Mouse (Mus musculus): ENCODE measurements around the gene Hemk1. TPM values are rescaled to one million over a fixed set of nuclear protein-coding genes. Genes with fewer than 3 reads are reported as not detected.
A peak's percentile ranks its signal among the peaks of the same experiment; 100 is the strongest.

The Hemk1 gene
- polyA plus RNA-seq, 1 experiment: 29.5 TPM

DNA sequence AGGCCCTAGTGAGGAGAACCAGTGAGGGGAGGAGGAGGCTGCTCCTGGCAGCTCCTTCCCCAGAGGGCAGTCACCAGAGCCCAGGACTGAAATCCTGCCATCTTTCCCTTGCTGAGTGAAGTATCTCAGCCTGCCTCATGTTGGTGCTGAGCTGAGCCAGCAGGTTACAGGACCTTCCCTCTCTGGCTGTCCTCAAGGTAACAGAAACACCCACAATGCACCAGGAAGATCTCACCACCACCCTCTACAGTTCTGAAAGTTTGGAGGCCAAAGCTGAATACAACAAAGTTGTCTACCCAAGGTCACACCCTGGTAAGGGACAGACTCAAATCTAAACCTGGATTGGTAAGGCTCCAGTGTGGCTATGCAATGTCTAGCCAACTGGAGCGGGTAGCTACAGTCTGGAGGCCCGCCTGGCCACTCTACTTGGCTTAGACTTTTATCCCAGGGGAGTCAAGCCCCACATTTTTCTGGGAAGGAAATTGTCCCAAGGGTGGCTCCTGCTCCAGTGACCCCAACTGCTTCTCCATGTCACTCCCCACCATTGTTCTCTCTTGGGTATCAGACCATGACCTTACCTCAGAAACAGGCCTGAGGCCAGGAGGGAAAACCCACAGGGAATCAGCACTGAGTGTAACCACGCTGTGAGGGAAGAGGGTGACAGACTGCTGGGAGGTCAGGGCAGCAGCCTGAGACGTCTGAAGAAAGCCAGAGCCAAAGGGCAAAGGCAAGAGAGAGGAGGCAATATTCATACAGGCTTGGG is 13.2 kb downstream of the Hemk1 start:
- DNase-seq (ENCODE audit: low read depth): no peak
- TF ChIP-seq CTCF (IDR thresholded peaks at IDR 0.05; ENCODE audit: borderline replicate concordance, extremely low read depth, insufficient read depth, insufficient read length) (no peak), POLR2A (IDR thresholded peaks at IDR 0.05; ENCODE audit: borderline replicate concordance, extremely low read depth, insufficient read depth, insufficient read length, poor library complexity, severe bottlenecking) (no peak)

- DNase-seq (ENCODE audit: low read depth): peak; percentile 80
- TF ChIP-seq POLR2A (IDR thresholded peaks at IDR 0.05; ENCODE audit: borderline replicate concordance, extremely low read depth, insufficient read depth, insufficient read length, poor library complexity, severe bottlenecking) (no peak), CTCF (IDR thresholded peaks at IDR 0.05; ENCODE audit: borderline replicate concordance, extremely low read depth, insufficient read depth, insufficient read length) (no peak)
These were observed 14.6 kb downstream of the Hemk1 start for GRCm38 (mm10) chr9:107323558-107323957.

DNA sequence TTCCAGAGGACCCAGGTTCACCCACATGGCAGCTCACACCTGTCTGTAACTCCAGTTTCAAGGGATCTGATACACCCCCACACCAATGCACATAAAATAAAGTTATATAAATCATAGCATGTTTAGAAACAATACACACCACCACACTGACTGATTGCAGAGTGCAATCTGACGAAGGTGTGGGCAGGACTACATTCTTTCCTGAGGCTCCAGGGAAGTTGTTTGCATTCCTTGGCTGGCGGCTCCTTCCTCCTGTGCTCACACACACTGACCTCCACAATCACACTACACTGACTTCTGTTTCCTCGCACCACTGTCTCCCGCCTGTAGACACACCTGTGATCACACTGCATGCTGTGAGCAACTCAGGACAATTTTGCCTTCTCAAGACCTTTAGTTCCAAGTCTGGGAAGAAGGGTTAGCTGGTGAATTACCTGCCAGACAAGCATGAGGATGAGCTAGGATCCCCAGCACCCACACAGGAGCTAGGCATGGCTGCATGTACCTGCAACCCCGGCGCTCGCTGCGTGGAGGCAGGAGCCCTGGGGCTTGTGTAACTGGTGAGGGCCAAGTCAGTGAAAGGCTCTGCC is 15.6 kb downstream of the Hemk1 start:
- no peak for DNase-seq (ENCODE audit: low read depth)
- TF ChIP-seq POLR2A (IDR thresholded peaks at IDR 0.05; ENCODE audit: borderline replicate concordance, extremely low read depth, insufficient read depth, insufficient read length, poor library complexity, severe bottlenecking): no peak
- TF ChIP-seq CTCF (IDR thresholded peaks at IDR 0.05; ENCODE audit: borderline replicate concordance, extremely low read depth, insufficient read depth, insufficient read length): no peak

DNA sequence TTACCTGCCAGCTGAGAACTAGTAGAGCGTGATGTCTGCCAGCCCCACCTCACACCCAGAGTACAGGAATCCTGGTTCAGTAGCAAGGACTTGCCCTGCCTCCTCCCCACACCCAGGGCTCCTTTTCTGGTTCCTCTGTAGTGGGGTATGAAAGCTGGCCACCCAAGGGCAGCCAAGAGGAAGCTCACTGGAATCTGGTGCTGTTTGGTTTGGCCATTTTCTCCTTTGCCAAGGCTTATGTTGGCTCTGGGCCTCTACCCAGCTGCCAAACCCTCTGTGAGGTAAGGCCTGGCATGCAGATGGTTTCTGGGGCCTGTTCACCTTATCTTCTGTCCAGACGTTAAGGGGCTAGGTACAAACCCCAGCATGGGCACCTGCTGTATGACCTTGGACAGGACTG is 22.4 kb downstream of the Hemk1 start:
- DNase-seq (ENCODE audit: low read depth): no peak
- TF ChIP-seq POLR2A (IDR thresholded peaks at IDR 0.05; ENCODE audit: borderline replicate concordance, extremely low read depth, insufficient read depth, insufficient read length, poor library complexity, severe bottlenecking) (no peak), CTCF (IDR thresholded peaks at IDR 0.05; ENCODE audit: borderline replicate concordance, extremely low read depth, insufficient read depth, insufficient read length) (no peak)

GRCm38 (mm10) chr9:107313926-107314325 is 24.2 kb downstream of the Hemk1 start:
- TF ChIP-seq CTCF (IDR thresholded peaks at IDR 0.05; ENCODE audit: borderline replicate concordance, extremely low read depth, insufficient read depth, insufficient read length): no peak
- no peak for DNase-seq (ENCODE audit: low read depth)

GRCm38 (mm10) chr9:107312811-107313584 is 25.2 kb downstream of the Hemk1 start:
- no peak for DNase-seq (ENCODE audit: low read depth)
- TF ChIP-seq POLR2A (IDR thresholded peaks at IDR 0.05; ENCODE audit: borderline replicate concordance, extremely low read depth, insufficient read depth, insufficient read length, poor library complexity, severe bottlenecking) (no peak), CTCF (IDR thresholded peaks at IDR 0.05; ENCODE audit: borderline replicate concordance, extremely low read depth, insufficient read depth, insufficient read length) (no peak)

- no peak for DNase-seq (ENCODE audit: low read depth)
- no peak for TF ChIP-seq POLR2A (IDR thresholded peaks at IDR 0.05; ENCODE audit: borderline replicate concordance, extremely low read depth, insufficient read depth, insufficient read length, poor library complexity, severe bottlenecking)
- TF ChIP-seq CTCF (IDR thresholded peaks at IDR 0.05; ENCODE audit: borderline replicate concordance, extremely low read depth, insufficient read depth, insufficient read length): no peak
These were observed 28.6 kb downstream of the Hemk1 start for GRCm38 (mm10) chr9:107309600-107309999.

- TF ChIP-seq CTCF (IDR thresholded peaks at IDR 0.05; ENCODE audit: borderline replicate concordance, extremely low read depth, insufficient read depth, insufficient read length): no peak
- TF ChIP-seq POLR2A (IDR thresholded peaks at IDR 0.05; ENCODE audit: borderline replicate concordance, extremely low read depth, insufficient read depth, insufficient read length, poor library complexity, severe bottlenecking): no peak
- DNase-seq (ENCODE audit: low read depth): no peak
These were observed 29.0 kb downstream of the Hemk1 start for GRCm38 (mm10) chr9:107309171-107309570.

GRCm38 (mm10) chr9:107308346-107309000 is 29.7 kb downstream of the Hemk1 start:
- no peak for DNase-seq (ENCODE audit: low read depth)
- TF ChIP-seq POLR2A (IDR thresholded peaks at IDR 0.05; ENCODE audit: borderline replicate concordance, extremely low read depth, insufficient read depth, insufficient read length, poor library complexity, severe bottlenecking) (no peak), CTCF (IDR thresholded peaks at IDR 0.05; ENCODE audit: borderline replicate concordance, extremely low read depth, insufficient read depth, insufficient read length) (no peak)

GRCm38 (mm10) chr9:107307886-107308285 is 30.3 kb downstream of the Hemk1 start:
- DNase-seq (ENCODE audit: low read depth): no peak

More at GRCm38 (mm10) chr9:107307886-107308285, 30.3 kb downstream of the Hemk1 start:
- TF ChIP-seq CTCF (IDR thresholded peaks at IDR 0.05; ENCODE audit: borderline replicate concordance, extremely low read depth, insufficient read depth, insufficient read length) (no peak), POLR2A (IDR thresholded peaks at IDR 0.05; ENCODE audit: borderline replicate concordance, extremely low read depth, insufficient read depth, insufficient read length, poor library complexity, severe bottlenecking) (no peak)
